Mouse (Mus musculus) thymus, adult 18-20 months (tissue): ENCODE data around the gene Rsrp1.
"Not testable (repeated sequence)": the region's sequence is repeated elsewhere in the genome, so short reads cannot be mapped to it uniquely, and the experiment has no call there.

ENCODE experiments used
- DNase-seq, 2 experiments: peaks; one replicate each; pipeline ENCODE4 v3.0.0; 2022; ENCODE audit warnings: mixed read lengths in 2 of 2

Rsrp1 gene

DNA sequence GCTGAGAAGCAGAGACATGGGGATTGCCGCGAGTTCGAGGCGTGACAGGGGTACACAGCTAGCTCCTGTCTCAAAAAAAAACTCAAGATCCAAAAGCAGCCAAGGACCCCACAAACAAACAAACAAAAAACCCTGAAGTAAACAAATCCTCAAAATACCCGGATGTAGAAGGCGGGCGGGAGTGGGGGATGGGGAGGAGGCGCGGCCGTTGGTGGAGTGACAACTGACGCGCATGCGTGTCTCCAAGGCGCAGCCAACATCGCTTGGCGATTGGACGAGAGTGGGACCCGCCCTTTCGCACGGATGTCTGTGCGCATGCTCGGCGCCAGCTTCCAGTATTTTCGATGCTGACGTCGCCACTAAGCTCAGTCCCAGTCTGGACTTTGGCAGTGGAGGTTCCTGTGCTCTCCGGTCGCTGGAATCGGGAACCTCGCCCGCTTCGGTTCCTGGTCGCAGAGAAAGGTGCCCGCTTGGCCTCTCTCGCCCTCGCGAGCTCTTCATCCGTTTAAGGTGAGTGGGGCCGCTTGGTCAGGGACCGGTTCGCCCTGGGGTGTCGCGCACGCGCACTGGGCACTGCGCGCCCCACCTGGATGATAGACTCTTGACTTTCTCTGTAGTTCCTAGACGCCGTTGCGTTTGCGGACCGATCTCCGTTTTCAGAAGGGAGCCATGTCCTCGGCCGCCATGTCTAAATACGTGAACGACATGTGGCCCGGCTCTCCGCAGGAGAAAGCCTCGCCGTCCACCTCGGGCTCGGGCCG is at the start of gene Rsrp1:
Gene Rsrp1, plus strand, starts transcription at position 335 of the 761 bp plus-strand sequence.
- peak; percentile 97 for DNase-seq

DNA sequence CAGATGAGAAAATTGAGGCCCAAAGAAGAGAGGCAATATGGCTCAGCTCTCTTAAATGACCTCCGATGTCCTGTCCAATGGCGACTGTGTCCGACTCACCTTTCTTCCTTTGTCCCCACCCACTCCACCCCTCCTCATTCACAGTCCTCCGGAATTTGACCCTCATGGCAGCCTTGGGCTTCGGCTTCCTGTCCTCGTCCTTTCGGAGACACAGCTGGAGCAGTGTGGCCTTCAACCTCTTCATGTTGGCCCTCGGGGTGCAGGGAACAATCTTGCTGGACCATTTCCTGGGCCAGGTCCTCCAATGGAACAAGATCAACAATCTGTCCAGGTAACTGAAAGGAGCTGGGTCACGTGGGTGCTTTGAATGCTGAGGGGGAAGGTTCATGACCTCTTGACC is 47.2 kb upstream of the Rsrp1 start:
- no peak for DNase-seq

DNA sequence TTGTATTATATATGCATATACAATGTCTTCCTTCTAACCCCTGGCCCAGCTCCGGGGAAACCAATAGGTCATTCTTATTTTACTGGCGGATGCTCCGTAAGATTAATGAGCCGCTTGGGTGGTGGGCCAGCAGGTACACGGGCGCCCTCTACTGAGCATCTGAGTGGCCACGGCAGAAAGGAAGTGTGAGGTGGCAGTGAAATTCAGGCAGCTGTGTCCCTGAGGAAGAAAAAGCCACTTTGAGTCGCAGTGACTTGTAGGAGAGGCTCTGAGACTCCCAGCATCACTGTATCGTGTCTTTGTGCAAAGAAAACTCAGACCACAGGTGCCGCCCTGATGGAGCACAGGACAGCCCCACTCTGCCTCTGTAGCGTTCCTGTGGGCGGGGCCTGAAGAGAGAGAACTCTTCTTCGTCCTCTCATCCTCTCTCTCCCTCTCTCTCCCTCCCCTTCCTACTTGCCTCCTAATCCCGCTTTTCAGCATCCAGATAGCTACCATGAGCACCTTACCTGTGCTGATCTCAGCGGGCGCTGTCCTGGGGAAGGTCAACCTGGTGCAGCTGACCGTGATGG is 43.9 kb upstream of the Rsrp1 start:
- peak; percentile 25 to 29 for DNase-seq

DNA sequence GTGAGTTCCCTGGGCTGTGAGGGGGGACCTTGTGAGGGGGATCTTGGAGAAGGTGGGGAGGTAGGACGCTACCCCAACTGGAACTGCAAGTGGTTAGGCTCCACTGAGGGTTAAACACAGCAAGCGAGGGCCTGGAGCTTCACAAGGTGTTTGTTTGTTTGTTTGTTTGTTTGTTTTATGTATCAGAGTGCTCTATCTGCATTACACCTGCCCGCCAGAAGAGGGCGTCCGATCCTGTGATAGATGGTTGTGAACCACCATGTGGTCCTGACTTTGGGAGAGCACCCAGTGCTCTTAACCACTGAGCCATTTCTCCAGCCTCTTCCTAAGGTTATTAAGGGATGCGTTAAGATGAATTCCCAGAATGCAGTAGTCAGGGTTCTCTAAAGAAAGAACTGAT is 43.4 kb upstream of the Rsrp1 start:
- no peak for DNase-seq

DNA sequence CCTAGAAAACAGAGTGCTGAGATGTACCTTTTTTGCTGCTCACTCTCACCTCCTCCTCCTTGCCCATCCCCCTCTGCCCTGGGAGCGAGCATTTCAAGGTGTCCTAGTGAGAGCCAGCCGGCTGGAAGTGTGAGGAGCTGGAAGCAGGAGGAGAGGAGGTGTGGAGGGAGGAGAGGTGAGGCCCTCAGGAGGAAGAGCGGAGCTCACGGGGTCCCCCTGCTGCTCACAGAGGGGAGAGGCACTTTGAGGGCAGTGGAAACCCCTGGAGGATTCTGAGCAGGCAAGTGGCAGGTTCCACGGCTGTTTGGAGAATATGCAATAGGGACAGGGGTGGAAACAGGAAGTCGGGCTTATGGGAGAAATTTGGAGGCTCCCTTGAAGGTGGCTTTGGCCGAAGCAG is 40.1 kb upstream of the Rsrp1 start:
- peak in 1 of 2 experiments; percentile 10 for DNase-seq

DNA sequence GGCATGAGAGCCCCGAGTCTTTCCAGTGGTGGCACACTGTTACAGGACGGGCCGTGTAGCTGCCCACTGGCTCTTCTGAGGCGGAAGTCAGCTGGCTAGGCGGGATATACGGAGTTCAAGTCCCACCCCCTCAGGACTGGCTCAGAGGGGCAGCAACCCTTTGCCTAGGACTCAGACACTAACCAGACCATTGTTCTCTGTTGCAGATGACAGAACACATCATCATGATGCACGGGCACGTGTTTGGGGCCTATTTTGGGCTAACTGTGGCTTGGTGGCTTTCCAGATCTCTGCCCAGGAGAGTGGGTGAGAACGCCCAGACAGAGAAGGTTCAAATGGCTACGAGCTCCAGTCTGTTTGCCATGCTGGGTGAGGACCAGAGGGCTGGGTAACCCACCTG is 39.6 kb upstream of the Rsrp1 start:
- DNase-seq, result no peak

DNA sequence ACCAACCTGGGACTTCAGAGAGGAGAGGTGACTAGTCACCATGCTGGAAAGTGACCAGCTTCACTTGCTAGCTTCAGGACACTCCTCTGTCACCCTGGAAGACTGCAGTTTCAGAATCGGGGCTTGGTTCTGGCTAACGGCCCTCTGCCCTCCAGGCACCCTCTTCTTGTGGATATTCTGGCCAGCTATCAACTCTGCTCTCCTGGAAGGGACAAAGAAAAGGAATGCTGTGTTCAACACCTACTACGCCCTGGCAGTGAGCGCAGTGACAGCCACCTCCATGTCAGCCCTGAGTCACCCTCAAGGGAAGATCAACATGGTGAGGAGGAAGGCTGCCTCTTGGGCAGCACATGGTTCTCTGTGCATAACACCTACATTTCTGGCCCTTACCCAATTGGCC is 39.0 kb upstream of the Rsrp1 start:
- DNase-seq, result no peak

DNA sequence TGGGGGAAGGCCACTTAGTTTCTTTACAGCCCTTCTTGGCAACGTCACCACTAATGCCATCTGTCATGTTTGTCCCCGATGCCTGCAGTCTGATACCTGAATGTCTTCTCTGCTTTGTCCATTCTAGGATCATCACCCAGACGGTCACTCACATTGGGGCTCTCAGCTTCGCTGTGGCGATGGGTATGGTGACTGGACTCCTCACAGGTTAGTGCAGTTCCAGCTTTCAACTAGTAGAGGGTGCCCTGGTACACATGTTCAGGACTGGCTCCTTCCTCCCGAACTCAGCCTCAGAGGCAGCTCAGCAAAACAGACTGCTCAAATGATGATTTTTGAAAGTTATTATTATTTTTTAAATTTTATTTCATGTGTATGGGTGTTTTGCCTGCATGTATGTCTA is 31.3 kb upstream of the Rsrp1 start:
- DNase-seq, result peak in 1 of 2 experiments; percentile 35

DNA sequence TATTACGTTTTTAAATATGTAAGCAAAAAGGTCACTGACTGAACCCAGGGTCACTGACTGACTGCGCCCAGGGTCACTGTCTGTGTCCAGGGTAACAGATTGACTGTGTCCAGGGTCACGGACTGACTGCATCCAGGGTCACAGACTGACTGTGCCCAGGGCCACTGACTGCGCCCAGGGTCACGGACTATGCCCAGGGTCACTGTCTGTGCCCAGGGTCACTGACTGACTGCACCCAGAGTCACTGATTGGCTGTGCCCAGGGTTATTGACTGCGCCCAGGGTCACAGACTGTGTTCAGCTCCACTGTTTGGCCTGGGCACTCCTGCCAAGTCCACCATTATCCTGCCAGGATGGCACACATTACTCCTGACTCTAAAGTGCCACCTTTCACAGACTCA is 26.1 kb upstream of the Rsrp1 start:
- no peak for DNase-seq

DNA sequence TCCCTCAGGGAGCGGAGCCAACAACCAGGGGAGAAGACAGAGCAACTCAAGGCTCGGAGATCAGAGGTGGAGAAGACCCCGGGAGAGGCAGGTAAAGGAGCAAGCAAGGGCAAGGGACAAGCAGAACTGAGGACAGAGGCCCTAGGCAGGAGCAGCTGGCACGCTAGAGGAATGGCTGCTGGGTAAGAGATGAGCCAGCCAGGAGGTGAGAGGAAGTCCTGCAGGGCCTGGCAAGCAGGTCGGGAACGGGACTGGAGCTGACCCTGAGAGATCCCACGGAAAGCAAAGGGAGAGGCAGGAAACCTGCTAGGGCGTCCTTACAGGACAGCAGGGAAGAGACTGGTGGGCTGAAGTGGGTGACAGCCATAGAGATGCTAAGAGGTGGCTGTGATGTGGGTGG is 22.3 kb upstream of the Rsrp1 start:
- DNase-seq, result no peak

DNA sequence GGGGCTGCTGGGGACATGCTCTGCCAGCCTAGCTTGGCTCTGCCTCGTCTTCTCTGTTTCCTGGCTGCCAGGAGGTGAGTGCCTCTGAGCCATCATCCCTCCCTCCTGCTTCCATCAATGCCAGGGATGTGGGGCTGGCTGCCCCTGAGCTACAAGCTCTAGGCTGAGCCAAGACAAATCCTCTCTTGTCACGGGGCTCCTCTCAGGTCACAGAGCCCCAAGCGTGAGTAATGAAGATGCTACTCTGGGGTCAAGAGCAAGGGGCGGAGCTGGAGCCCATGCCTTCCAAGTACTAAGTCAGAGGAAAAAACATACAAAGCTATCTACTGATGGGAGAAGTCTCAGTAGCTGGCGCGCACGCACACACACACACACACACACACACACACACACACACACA is 20.3 kb upstream of the Rsrp1 start:
- DNase-seq, result no peak

DNA sequence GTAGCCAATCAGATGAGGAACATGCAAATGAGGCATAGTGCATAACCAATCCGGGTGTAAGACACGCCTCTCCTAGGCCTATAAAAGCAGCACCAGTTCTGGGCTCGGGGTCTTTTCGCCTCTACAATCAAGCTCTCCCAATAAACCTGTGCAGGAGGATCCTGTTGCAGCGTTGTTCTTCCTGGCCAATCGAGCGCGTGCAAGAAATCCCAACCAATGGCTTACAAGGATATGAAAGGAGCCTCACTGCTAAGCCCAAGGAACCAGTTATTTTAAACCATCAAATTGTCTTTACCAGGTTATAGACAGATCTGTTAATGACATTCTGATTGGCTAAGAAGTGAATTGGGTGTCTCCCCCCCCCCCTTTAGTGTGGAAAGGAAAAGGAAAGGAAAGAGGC is 12.0 kb upstream of the Rsrp1 start:
- not testable (repeated sequence) for DNase-seq

DNA sequence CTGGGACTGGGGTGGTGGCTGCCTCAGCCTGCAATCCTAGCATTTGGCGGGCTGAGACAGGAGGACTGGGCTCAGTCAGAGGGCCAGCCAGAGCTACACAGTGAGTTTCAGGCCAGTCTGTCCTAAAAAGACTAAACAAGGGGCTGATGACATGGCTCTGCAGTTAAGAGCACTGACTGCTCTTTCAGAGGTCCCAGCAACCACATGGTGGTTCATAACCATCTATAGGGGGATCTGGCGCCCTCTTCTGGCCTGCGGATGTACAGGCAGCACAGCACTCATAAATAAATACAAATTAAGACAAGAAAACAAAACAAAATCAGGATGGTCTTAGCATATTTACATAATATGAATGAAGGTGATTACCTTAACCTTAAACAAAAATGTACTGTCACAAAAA is 10.0 kb upstream of the Rsrp1 start:
- DNase-seq, result peak; percentile 42 to 57

DNA sequence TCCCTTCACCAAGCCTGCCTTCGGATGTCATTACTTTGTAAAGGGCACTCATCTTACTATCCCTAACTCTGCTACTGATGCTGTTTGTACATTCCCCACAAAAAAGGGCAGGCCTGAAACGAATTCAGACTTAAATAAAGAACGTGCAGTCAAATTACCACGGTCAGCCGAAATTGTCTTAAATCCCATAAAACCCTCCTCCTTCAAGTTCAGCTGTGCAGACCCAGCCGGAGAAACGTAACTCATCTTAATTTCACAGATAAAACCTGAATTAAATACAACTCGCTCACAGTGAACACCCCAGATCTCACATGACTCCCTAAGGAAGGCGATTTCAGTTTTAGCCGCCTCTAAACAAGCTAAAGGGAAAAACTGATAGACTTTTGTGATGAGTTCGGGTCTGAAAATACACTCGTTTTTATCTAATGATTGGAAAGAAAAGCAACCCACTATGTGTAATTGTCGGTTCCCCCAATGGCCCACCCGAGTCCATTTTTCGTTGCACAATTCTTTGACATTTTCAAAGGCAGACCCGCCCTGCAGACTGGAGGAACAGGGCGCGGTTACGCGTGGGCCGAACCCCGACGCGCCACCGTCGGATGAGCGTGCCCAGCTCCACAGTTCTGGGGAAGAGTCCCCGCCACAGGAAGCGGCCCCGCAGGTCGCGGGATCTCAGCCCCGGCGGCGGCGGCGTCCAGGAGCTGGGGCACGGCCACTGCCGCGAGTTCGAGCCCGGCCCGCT is 9.1 kb upstream of the Rsrp1 start:
- DNase-seq, result no peak

DNA sequence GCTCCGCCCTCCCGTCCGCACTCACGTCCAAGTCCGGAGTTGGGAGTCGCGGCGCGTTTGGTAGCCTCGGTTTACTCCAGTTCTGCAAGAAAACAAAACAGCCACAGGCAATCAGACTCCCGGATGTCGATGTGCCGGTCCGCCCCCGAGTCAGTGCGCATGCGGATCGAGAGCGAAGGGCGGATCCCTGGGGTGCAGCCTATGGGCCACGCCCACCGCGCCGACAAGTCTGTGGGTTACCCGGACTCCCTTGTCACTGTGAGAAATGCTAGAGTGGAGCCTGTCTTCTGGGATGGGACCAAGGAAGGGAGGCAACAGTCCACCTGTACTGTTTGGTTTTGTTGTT is 8.6 kb upstream of the Rsrp1 start, which contains the start of gene Tmem50a:
Gene Tmem50a, minus strand, starts transcription at position 161 of the 346 bp plus-strand sequence.
- DNase-seq, result peak; percentile 93 to 94

DNA sequence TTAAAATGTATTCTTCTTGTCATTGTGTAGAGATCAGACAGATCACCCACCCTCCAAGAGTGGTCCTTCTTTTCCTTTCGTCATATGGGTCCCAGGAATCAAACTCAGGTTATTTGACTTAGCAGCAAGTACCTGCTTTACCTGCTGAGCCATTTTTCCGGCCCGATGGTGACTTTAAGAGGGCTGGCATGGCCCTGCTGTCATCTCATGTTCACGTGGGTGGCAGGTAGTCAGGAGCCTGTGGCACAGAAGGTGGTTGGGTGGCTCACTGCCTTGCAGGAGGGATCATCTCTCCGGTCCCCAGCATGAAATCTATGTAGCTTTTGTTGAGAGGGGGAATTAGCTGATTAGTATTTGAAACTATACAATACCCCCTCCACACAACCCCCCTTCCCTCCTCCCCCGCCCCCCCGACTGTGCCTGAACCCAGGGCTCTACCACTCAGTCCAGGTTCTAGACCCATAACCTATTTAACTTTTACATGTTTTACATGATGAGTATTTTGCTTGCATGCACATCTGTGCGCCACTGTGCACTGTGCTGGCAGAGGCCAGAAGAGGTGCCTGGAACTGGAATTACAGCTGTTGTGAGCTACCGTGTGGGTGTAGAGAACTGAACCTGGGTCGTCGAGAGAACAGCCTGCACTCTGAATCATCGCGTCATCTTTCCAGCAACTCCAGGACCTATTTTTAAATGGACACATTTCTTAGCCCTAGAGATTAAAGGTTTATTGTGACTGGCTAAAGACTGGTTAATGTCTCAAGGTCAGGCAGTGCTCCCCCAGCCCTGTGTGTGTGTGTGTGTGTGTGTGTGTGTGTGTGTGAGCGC is 8.0 kb upstream of the Rsrp1 start:
- DNase-seq, result no peak

DNA sequence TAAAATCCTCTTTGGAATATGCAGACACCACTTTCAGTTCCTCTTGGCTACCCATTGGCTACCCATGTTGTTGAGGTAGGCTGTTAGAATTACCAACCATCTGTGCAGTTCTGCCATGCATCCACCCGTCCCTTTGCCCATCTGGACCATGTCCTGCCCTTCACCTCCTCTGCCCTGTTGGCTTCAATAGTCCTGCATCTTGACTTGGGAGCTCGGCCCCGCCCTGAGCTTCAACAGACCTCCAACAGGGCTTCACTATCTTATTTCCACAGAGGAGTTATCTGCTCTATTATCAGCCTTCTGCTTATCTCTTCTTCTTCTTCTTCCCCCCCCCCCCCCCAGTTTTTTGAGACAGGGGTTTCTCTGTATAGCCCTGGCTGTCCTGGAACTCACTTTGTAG is 6.2 kb upstream of the Rsrp1 start:
- DNase-seq, result no peak

DNA sequence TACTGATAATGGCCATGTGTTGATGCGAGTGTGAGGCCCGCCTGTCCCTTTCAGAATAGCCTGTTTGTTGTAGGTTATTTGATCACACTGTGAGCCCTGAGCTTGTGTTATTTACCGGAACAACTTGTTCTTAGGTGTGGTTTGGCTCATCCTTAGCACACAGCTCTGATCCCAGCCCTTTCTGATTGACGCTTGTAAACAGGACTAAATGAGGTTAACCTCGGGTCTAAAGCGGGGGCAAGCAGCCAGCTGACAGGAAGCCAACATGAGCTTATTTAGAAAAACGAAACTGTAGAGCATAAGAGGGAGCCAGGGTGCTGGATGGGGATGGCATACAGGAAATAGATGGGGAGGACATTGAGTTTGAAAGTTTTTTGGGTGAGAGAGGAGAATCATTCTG is 5.0 kb upstream of the Rsrp1 start:
- DNase-seq, result peak; percentile 64 to 86

DNA sequence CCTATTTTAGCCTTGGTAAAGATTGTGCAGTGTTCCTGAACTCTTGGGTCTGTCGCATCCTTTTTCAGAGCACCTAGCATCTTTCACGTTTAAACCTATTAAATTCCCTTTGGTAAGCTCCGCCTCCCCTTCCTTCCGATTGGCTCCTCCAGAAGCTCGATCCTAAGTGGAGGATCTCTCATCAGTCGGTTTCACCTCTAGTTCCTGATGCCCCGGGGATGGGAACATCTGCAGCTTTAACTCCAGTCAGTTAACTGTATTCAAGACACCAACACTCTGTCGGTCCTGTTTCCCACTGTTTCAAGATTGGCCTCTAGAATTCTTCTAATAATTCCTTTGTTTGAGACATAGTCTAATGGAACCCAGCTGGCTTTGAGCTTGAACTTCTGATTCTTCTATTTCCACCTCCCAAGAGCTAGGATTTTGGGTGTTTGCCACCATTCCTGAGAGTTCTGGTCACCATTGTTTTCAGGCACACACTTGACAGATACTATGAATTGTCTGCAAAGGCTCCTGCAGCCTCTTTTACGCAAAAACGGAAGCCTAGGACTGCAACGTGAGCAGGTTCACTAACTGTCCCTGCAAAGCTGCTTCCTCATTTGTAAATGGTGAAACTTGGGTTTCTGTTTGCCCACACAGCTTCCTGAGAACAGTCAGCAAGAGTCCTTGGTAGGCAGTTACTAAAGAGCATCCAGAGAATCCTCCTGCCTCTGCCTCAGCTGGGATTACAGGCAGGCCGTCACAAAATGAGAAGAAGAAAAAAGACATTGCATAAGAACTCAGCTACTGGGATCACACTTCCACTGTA is 3.5 kb upstream of the Rsrp1 start:
- peak in 1 of 2 experiments; percentile 41 for DNase-seq

DNA sequence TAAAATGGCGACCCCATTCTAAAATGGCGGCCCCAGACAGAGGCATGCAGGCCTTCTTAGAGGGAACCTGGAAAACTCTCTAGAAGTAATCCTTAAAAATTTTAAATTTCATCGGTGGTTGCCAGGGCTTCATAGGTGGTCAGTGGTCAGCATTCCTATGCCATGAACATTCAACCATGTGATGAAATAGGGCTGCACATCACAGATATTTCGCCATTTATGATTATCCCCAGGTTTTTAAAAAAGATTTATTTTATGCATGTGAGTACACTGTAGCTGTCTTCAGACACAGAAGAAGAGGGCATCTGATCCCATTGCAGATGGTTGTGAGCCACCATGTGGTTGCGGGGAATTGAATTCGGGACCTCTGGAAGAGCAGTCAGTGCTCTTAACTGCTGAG is 2.8 kb upstream of the Rsrp1 start:
- DNase-seq, result no peak

DNA sequence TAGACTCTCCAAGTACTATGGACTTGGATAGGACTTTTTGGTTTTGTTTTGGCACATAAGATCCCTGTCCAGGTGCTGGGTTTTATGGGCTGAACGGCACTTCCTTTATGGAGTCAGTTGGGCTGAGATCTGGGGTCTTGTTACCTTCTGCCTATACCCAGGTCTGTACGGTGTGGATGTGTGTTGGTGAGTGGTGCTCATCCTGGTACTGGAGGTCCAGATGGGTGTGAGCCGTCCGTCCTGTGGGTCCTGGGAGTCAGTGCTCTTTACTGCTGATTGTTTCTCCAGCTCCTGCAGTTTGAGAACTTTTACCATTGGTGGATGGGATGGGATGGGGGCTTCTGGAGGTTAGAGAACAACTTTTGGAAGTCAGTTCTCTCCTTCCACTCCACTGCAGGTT is 1.7 kb upstream of the Rsrp1 start:
- no peak for DNase-seq
